Mouse (Mus musculus) cerebellum, adult 2 months (tissue): ENCODE measurements at regions not wholly inside any gene's neighbourhood (a gene's known extent, or its start where the extent isn't known, plus 50 kb on each side); places are given as distances from the start of the nearest gene placed in this dataset.

Experiments
- CTCF ChIP-seq: fragments of 200-500 bp; IDR thresholded peaks from 2 replicates; pipeline ENCODE4 v1.5.1; 2011; ENCODE audit warnings: low read depth, mild to moderate bottlenecking, control low read depth, low read length, moderate library complexity, borderline replicate concordance; ENCODE audit not compliant: insufficient read depth
- POLR2A ChIP-seq: fragments of 200-500 bp; IDR thresholded peaks from 2 replicates; pipeline ENCODE4 v1.6.1; 2011; ENCODE audit warnings: low read length, control low read depth, borderline replicate concordance; ENCODE audit not compliant: insufficient read depth

- TF ChIP-seq CTCF, result no peak
- TF ChIP-seq POLR2A, result no peak
These were observed 202.7 kb downstream of the Nrp2 start for GRCm38 (mm10) chr1:62905739-62906138.
